Mouse (Mus musculus) liver, embryonic 14.5 days (tissue): ENCODE measurements at regions not wholly inside any gene's neighbourhood (a gene's known extent, or its start where the extent isn't known, plus 50 kb on each side); places are given as distances from the start of the nearest gene placed in this dataset.

Source experiments
- ATAC-seq: fragments of 200-750 bp; cut with Nextera tagmentation; 2 replicates; pipeline ENCODE4 v1.8.0; 2017; ENCODE audit warnings: moderate number of reproducible peaks, mild to moderate bottlenecking, moderate library complexity; ENCODE audit not compliant: insufficient read depth
- DNase-seq, 3 experiments: peaks; one replicate each; pipeline ENCODE4 v3.0.0-alpha.2; 2012 to 2013; ENCODE audit warnings: low read depth in 3 of 3, low spot score in 3 of 3
- H3K27ac ChIP-seq: fragments of 300-500 bp; sonication (generic); 2 replicates; pipeline ENCODE4 v1.5.1; 2014; ENCODE audit warnings: moderate library complexity, mild to moderate bottlenecking, control low read depth, inconsistent platforms
- H3K27me3 ChIP-seq: fragments of 300-500 bp; sonication (generic); 2 replicates; pipeline ENCODE4 v1.6.1; 2014; ENCODE audit warnings: mild to moderate bottlenecking, low read length, moderate library complexity; ENCODE audit not compliant: control insufficient read depth, insufficient read depth
- H3K36me3 ChIP-seq: fragments of 300-500 bp; sonication (generic); replicated peaks from 2 replicates; pipeline ENCODE4 v1.6.1; 2014; ENCODE audit warnings: low read depth; ENCODE audit not compliant: control insufficient read depth, insufficient read depth
- H3K4me1 ChIP-seq, 2 experiments: fragments of 200-500 bp in 1 of 2; fragments of 300-500 bp in 1 of 2; sonication (generic) in 1 of 2; replicated peaks; 2 replicates each; pipeline ENCODE4 v1.6.1; 2012 to 2014; ENCODE audit warnings: antibody characterized with exemption in 1 of 2, inconsistent platforms in 1 of 2, low read length in 1 of 2; ENCODE audit not compliant: control insufficient read depth in 2 of 2, insufficient read depth in 2 of 2
- H3K4me2 ChIP-seq: fragments of 300-500 bp; sonication (generic); 2 replicates; pipeline ENCODE4 v1.6.1; 2014; ENCODE audit warnings: low read depth, mild to moderate bottlenecking, control low read depth, moderate library complexity
- H3K4me3 ChIP-seq, 2 experiments: fragments of 200-500 bp in 1 of 2; fragments of 300-500 bp in 1 of 2; sonication (generic) in 1 of 2; 2 replicates each; pipeline ENCODE4 v1.5.1; 2012 to 2014; ENCODE audit warnings: low read depth in 2 of 2, low read length in 2 of 2, mild to moderate bottlenecking in 2 of 2, control low read depth in 1 of 2, inconsistent platforms in 1 of 2, moderate library complexity in 1 of 2; ENCODE audit not compliant: insufficient read depth in 1 of 2
- H3K9ac ChIP-seq: fragments of 300-500 bp; sonication (generic); replicated peaks from 2 replicates; pipeline ENCODE4 v1.6.1; 2014; ENCODE audit warnings: mild to moderate bottlenecking, control low read depth, moderate library complexity
- H3K9me3 ChIP-seq: fragments of 300-500 bp; sonication (generic); 2 replicates; pipeline ENCODE4 v1.6.1; 2016; ENCODE audit warnings: low read length, mixed read lengths; ENCODE audit not compliant: control insufficient read depth
- CTCF ChIP-seq: IDR thresholded peaks from 2 replicates; pipeline ENCODE4 v1.5.1; 2016; ENCODE audit warnings: antibody characterized with exemption, low read depth, control low read depth
- EP300 ChIP-seq: IDR thresholded peaks from 2 replicates; pipeline ENCODE4 v1.6.1; 2016; ENCODE audit warnings: antibody characterized with exemption, low read depth
- WGBS: fragments of 180-500 bp; shearing (Covaris S2); extraction: QIAGEN DNeasy Blood & Tissue Kit; methylation state at CpG from one replicate; pipeline ENCODE4 v1.1.7; 2014; ENCODE audit not compliant: insufficient replicate concordance; 5-methylcytosine and 5-hydroxymethylcytosine counted together

DNA sequence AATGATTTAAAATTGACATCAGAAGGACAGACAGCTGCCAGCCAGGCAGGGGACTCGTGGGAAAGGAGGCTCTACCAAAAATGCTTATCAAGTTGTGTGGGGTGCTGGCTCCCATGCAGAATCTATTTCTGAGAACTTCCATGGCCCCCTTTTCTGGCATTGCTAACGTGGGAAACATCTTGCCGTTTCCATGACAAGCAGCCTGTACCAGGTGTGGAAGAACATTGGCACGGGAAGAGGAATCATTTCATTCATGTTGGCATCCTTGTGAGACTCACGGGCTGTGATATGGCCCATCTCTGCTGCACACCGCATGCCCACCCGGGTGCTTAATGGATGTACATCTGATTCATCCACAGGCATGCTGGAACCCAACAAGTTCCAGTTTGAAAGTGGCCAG is 76.9 kb upstream of the Sox2 start:
- ATAC-seq (no peak), DNase-seq (no peak)
- H3K9me3 ChIP-seq: no peaks in the 10 kb centered on the region

DNA sequence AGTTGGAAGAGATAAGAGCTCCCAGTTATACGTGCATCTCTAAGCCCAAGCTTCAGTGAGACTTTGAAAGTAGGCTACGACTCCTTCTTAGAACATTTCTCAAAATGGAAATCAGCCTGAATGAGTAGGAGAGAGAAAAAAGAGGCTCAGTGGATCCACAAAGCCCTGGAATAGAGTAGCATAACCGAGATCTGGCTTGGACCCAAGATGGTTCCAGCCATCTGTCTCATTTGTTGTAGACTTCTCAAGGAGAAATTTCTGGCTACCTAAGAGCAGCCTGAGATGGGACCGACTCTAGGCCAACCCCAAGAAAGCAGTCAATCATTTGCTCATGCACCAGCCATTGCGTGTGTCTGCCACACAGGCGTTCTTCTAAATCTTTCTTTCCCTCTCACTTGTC is 78.1 kb upstream of the Sox2 start:
- Histone ChIP-seq H3K4me1 (no peaks in the 10 kb centered on the region), H3K27me3 (no peaks in the 10 kb centered on the region), H3K36me3 (no peaks in the 10 kb centered on the region), H3K9me3 (no peaks in the 10 kb centered on the region), H3K9ac (no peak overlapping the region), H3K4me3 (no peak overlapping the region), H3K4me2 (no peak overlapping the region), H3K27ac (no peak overlapping the region)
- TF ChIP-seq EP300 (no peak), CTCF (no peak)
- DNase-seq (no peak), ATAC-seq (no peak)
- WGBS: 66% methylated on average over 6 of the region's 6 CpGs

More for the DNA sequence above, 76.9 kb upstream of the Sox2 start:
- TF ChIP-seq CTCF (no peak), EP300 (no peak)
- Histone ChIP-seq H3K4me3 (no peak overlapping the region), H3K4me1 (no peaks in the 10 kb centered on the region), H3K27ac (no peak overlapping the region), H3K4me2 (no peak overlapping the region), H3K9ac (no peak overlapping the region), H3K27me3 (no peaks in the 10 kb centered on the region), H3K36me3 (no peaks in the 10 kb centered on the region)
- WGBS: 73% methylated on average over 7 of the region's 7 CpGs

DNA sequence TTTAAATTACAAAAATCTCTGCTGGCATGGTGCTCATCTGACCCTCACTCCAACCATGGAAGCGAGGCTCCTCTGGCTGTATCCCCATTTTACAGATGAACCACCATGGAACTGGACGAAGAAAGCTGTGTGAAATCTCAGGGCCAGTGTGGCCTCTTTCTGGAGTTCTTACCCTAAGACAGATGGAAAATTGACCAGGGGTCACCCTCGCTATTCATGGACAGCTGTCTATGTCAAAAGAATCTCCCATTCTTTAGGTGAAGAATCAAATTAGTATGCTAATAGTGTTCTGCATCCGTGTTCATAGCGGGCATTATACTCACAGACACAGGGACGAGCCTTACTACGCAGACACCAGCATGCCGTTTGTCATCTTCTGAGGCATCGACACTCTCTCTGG is 78.6 kb upstream of the Sox2 start:
- ATAC-seq (no peak), DNase-seq (no peak)
- Histone ChIP-seq H3K27ac (no peak overlapping the region), H3K9me3 (no peaks in the 10 kb centered on the region), H3K4me2 (no peak overlapping the region), H3K27me3 (no peaks in the 10 kb centered on the region), H3K4me3 (no peak overlapping the region), H3K9ac (no peak overlapping the region), H3K4me1 (no peaks in the 10 kb centered on the region), H3K36me3 (no peaks in the 10 kb centered on the region)
- TF ChIP-seq EP300 (no peak), CTCF (no peak)
- WGBS: 70% methylated on average over 9 of the region's 9 CpGs

DNA sequence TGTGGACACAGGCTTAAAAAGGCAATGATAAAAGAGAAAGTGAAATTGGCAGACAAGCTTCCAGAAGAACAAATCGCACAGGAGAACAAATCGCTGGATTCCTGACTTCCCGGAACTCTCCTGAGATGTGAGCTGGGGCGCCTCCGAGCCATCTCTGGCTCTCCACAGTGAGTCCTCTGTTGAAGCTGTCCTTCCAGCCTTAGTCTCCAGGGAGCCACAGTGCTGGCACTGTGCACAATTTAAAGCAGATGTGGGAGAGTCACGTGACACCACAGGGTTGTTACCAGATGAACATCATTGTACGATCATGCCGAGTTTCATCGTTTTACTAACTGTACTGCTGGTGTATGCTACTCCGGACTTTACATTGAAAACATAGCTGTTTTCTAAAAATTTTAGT is 80.2 kb upstream of the Sox2 start:
- TF ChIP-seq EP300 (no peak), CTCF (no peak)
- H3K36me3 ChIP-seq: no peaks in the 10 kb centered on the region
- DNase-seq: no peak
- no peak overlapping the region for H3K4me3 ChIP-seq
- H3K27me3 ChIP-seq: no peaks in the 10 kb centered on the region
- 72% methylated on average over 10 of the region's 10 CpGs for WGBS
- H3K9ac ChIP-seq: no peak overlapping the region
- H3K4me2 ChIP-seq: no peak overlapping the region
- no peak for ATAC-seq
- no peaks in the 10 kb centered on the region for H3K4me1 ChIP-seq
- H3K27ac ChIP-seq: no peak overlapping the region
- H3K9me3 ChIP-seq: no peaks in the 10 kb centered on the region

DNA sequence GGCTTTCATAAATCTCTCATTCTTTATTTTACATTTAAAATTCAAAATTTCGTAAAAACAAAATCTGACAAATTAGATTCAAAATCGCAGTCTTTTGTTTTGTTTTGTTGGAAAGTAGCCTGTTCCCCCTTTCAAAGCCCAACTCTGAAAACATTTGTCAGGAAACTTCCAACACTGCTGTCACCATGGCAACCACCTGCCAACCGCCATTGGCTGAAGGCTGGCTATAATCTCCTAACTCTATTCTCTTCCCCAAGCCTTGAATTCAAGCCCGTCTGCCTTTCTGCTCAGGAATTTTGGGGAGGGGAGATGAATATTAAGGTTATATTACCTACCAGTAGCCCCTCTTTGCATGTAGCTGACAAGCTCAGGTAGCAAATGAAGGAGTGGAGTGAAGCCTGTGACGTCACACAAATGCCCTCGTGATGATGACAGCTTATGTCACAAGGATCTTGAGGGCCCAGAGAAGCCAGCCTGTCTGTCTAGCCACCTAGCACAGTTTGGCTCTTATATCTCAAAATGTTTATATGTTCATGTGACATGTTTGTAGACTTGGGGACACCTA is 82.0 kb upstream of the Sox2 start:
- DNase-seq (no peak), ATAC-seq (no peak)
- WGBS: 54% methylated on average over 6 of the region's 6 CpGs

DNA sequence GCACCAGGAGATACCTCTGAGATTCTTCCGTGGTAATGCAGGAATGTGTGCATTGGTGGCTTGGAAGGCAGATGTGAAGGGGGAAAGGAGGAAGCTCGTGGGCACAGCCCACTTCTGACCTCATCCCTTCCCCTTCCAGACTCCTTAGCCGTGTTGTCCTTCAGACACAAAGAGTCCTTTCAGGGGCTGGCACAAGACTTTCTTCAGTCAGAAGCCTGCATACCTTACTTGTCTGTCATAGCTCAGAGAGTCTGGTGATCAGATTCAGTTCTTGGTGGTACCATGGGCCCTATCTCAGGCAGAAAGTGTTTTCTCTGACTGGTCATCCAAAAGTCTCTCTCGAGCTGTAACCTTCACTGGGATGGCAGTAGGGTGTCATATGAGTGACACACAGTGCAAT is 84.8 kb upstream of the Sox2 start:
- no peaks in the 10 kb centered on the region for H3K36me3 ChIP-seq
- WGBS: 23% methylated on average over 4 of the region's 4 CpGs
- ATAC-seq (no peak), DNase-seq (no peak)
- no peaks in the 10 kb centered on the region for H3K4me1 ChIP-seq
- H3K4me2 ChIP-seq: no peak overlapping the region
- H3K4me3 ChIP-seq: no peak overlapping the region
- H3K9ac ChIP-seq: no peak overlapping the region
- TF ChIP-seq CTCF: no peak
- TF ChIP-seq EP300: no peak
- H3K27me3 ChIP-seq: no peaks in the 10 kb centered on the region
- H3K9me3 ChIP-seq: no peaks in the 10 kb centered on the region
- no peak overlapping the region for H3K27ac ChIP-seq

More for the DNA sequence above, 82.0 kb upstream of the Sox2 start:
- TF ChIP-seq EP300 (no peak), CTCF (no peak)
- Histone ChIP-seq H3K4me3 (no peak overlapping the region), H3K36me3 (no peaks in the 10 kb centered on the region), H3K4me2 (no peak overlapping the region), H3K27ac (no peak overlapping the region), H3K9ac (no peak overlapping the region), H3K27me3 (no peaks in the 10 kb centered on the region), H3K9me3 (no peaks in the 10 kb centered on the region), H3K4me1 (no peaks in the 10 kb centered on the region)
